Comparison of ENCODE assay signal across 20 mouse cellular contexts in genomic region chr10:91200581-91200980, GRCm38 (mm10). TPM values are rescaled to one million over a fixed set of nuclear protein-coding genes. Genes with fewer than 3 reads are reported as not detected.
DNase-seq lines count a peak whose midpoint lies in the region; ATAC-seq lines count a peak whose summit lies in the region.
"Had no signal": no experiment of that assay in that cellular context is flagged by ENCODE, and none has a peak within 500 bp of the region (broad histone marks: within the 10 kb centered on the region; RNA-seq: fewer than 3 reads in every experiment).

No protein-coding gene starts in this region.

- H3K36me3 ChIP-seq in megakaryocyte, embryonic 14.5 days (replicated peaks; ENCODE audit: low read length): no peaks in the 10 kb centered on the region
- H3K36me3 ChIP-seq: forebrain, embryonic 15.5 days; G1E had no signal

- no peak for ATAC-seq in megakaryocyte, adult 5-6 weeks (ENCODE audit: poor library complexity, severe bottlenecking)
- ATAC-seq: activated CD4-positive, CD25-positive, alpha-beta regulatory T cell, adult 4 months; forebrain, embryonic 13.5 days; forebrain, embryonic 15.5 days; forebrain, postnatal 0 days; Patski had no signal

- H3K4me3 ChIP-seq in megakaryocyte, embryonic 14.5 days (replicated peaks): peak overlapping the region; percentile 16
- H3K4me3 ChIP-seq: forebrain, embryonic 13.5 days; forebrain, embryonic 15.5 days had no signal

- DNase-seq in ES-CJ7 (ENCODE audit: low read depth, low spot score) (peak; percentile 83), R1 (ENCODE audit: low read depth, low spot score) (peak; percentile 90)
- DNase-seq in gastrocnemius, postnatal 14 days: no peak
- DNase-seq in heart, adult 18-20 months: no peak
- DNase-seq: adrenal gland, adult 8-10 months; adrenal gland, postnatal 14 days; adrenal gland, postnatal 36 days; cerebellum, adult 11-12 months; cerebellum, adult 2 months; cerebellum, adult 9-10 months; cerebellum, postnatal 10 days; cerebellum, postnatal 25 days; forebrain, postnatal 0 days had no signal

- peaks cover 19% of the 10 kb centered on the region for H3K9me3 ChIP-seq in megakaryocyte, embryonic 14.5 days
- H3K9me3 ChIP-seq: forebrain, embryonic 13.5 days; forebrain, embryonic 15.5 days had no signal

- intact Hi-C loops in gastrocnemius, postnatal 14 days (cut with DNase I; ENCODE audit: low total_unique reads): no loop called here

- H3K4me1 ChIP-seq in megakaryocyte, embryonic 14.5 days: no peaks in the 10 kb centered on the region
- H3K4me1 ChIP-seq: forebrain, embryonic 13.5 days; forebrain, embryonic 15.5 days had no signal

- H3K27me3 ChIP-seq in megakaryocyte, embryonic 14.5 days (replicated peaks): peaks cover 3% of the 10 kb centered on the region
- H3K27me3 ChIP-seq: forebrain, embryonic 13.5 days; forebrain, embryonic 15.5 days; Patski had no signal

RNA-seq across cellular contexts. Expression of gene Tmpo, which starts 19.5 kb away (rescaled TPM):
- polyA plus RNA-seq in megakaryocyte, embryonic 14.5 days (2012; ENCODE audit: insufficient read depth, low replicate concordance): 25.4 and 51.4 TPM in 2 replicates
- 559 and 619 TPM in 2 replicates for total RNA-seq in megakaryocyte, adult 5-6 weeks (2015)
- 895 and 963 TPM in 2 replicates for total RNA-seq in megakaryocyte, adult 5-6 weeks (2017)
- 10 to 100 TPM; 56.9 to 66.7 TPM for total RNA-seq in gastrocnemius, postnatal 14 days (2021)
- 10 to 100 TPM; 34.0 to 42.4 TPM for total RNA-seq in heart, adult 18-20 months (2021)

Comparison
In these comparisons a context has a peak if more than half of its experiments do, and no peak if none do; other contexts are left out.
1. DNase-seq: peak in ES-CJ7 (single experiment) and R1 (single experiment); none in gastrocnemius, postnatal 14 days (single experiment) and heart, adult 18-20 months (0 of 2).
2. RNA of gene Tmpo, which starts 19.5 kb away (total RNA-seq): 559 to 963 TPM in megakaryocyte, adult 5-6 weeks; 56.9 to 66.7 TPM in gastrocnemius, postnatal 14 days and 34.0 to 42.4 TPM in heart, adult 18-20 months; every median in the first group is over 4 times any median in the second.